Mouse (Mus musculus) embryo, embryonic 9.5 days (tissue): ENCODE results near the gene Smim6.

Experiments
- DNase-seq: peaks from one replicate; pipeline ENCODE4 v3.0.0-alpha.2; 2017; ENCODE audit errors: extremely low spot score

Gene Smim6

GRCm38 (mm10) chr11:115900561-115901337, 11.1 kb upstream of the Smim6 start:
- DNase-seq, result no peak

- DNase-seq, result no peak
These were observed 10.3 kb upstream of the Smim6 start for GRCm38 (mm10) chr11:115901338-115902161.

GRCm38 (mm10) chr11:115902177-115902576, 9.6 kb upstream of the Smim6 start:
- DNase-seq, result no peak

GRCm38 (mm10) chr11:115902831-115903230, 9.0 kb upstream of the Smim6 start:
- DNase-seq, result no peak

- no peak for DNase-seq
These were observed 8.2 kb upstream of the Smim6 start for GRCm38 (mm10) chr11:115903384-115904230.

- no peak for DNase-seq
These were observed 7.4 kb upstream of the Smim6 start for GRCm38 (mm10) chr11:115904231-115904955.

- DNase-seq, result no peak
These were observed 6.6 kb upstream of the Smim6 start for GRCm38 (mm10) chr11:115904956-115905790.

GRCm38 (mm10) chr11:115906116-115906515, 5.7 kb upstream of the Smim6 start:
- DNase-seq, result no peak

GRCm38 (mm10) chr11:115906521-115906920, 5.3 kb upstream of the Smim6 start:
- no peak for DNase-seq

GRCm38 (mm10) chr11:115911134-115911561, 669 bp upstream of the Smim6 start:
- DNase-seq, result no peak

- no peak for DNase-seq
These were observed 4.8 kb downstream of the Smim6 start for GRCm38 (mm10) chr11:115916579-115916978.

GRCm38 (mm10) chr11:115918637-115919036, 6.8 kb downstream of the Smim6 start:
- no peak for DNase-seq

GRCm38 (mm10) chr11:115919073-115919472, 7.3 kb downstream of the Smim6 start:
- no peak for DNase-seq

- no peak for DNase-seq
These were observed 8.4 kb downstream of the Smim6 start for GRCm38 (mm10) chr11:115920110-115920818.

GRCm38 (mm10) chr11:115921986-115922385, 10.2 kb downstream of the Smim6 start:
- no peak for DNase-seq

- no peak for DNase-seq
These were observed 17.2 kb downstream of the Smim6 start for GRCm38 (mm10) chr11:115929031-115929430.

GRCm38 (mm10) chr11:115929818-115930217, 18.0 kb downstream of the Smim6 start:
- DNase-seq, result no peak

- no peak for DNase-seq
These were observed 19.4 kb downstream of the Smim6 start for GRCm38 (mm10) chr11:115931235-115931634.

- DNase-seq, result peak; percentile 98
These were observed 21.4 kb downstream of the Smim6 start, which contains the start of the genes Sap30bp and Recql5 for GRCm38 (mm10) chr11:115933108-115933746. TSS of gene Sap30bp (plus strand) at chr11:115933282. TSS of gene Recql5 (minus strand) at chr11:115933477.
